Mouse (Mus musculus) stomach, embryonic 14.5 days (tissue): ENCODE data around the gene Parvg. TPM values are rescaled to one million over a fixed set of nuclear protein-coding genes. Genes with fewer than 3 reads are reported as not detected.

Source experiments
- ATAC-seq: fragments of 200-750 bp; cut with Nextera tagmentation; 2 replicates; pipeline ENCODE4 v1.8.0; 2017; ENCODE audit warnings: low read depth, moderate TSS enrichment; ENCODE audit not compliant: insufficient number of reproducible peaks, insufficient read depth, low FRiP score
- H3K27ac ChIP-seq: fragments of 300-500 bp; sonication (generic); 2 replicates; pipeline ENCODE4 v1.5.1; 2014; ENCODE audit warnings: mild to moderate bottlenecking, low read length, moderate library complexity, mixed read lengths
- H3K27me3 ChIP-seq: fragments of 300-500 bp; sonication (generic); 2 replicates; pipeline ENCODE4 v1.6.1; 2014; ENCODE audit warnings: low read length, control low read depth, mixed read lengths; ENCODE audit not compliant: control insufficient read depth, insufficient read depth
- H3K36me3 ChIP-seq: fragments of 300-500 bp; sonication (generic); 2 replicates; pipeline ENCODE4 v1.6.1; 2014; ENCODE audit warnings: mild to moderate bottlenecking, control low read depth, low read length, moderate library complexity, mixed read lengths; ENCODE audit not compliant: control insufficient read depth, insufficient read depth
- H3K4me1 ChIP-seq: fragments of 300-500 bp; sonication (generic); 2 replicates; pipeline ENCODE4 v1.6.1; 2014; ENCODE audit warnings: low read length, control low read depth, mixed read lengths; ENCODE audit not compliant: control insufficient read depth, insufficient read depth
- H3K4me2 ChIP-seq: fragments of 300-500 bp; sonication (generic); replicated peaks from 2 replicates; pipeline ENCODE4 v1.6.1; 2014; ENCODE audit warnings: low read depth, low read length, control low read depth
- H3K4me3 ChIP-seq: fragments of 300-500 bp; sonication (generic); 2 replicates; pipeline ENCODE4 v1.5.1; 2014; ENCODE audit warnings: low read depth, low read length, control low read depth
- H3K9ac ChIP-seq: fragments of 300-500 bp; sonication (generic); replicated peaks from 2 replicates; pipeline ENCODE4 v1.6.1; 2014; ENCODE audit warnings: low read depth, mild to moderate bottlenecking, control low read depth, low read length, moderate library complexity, mixed read lengths
- H3K9me3 ChIP-seq: fragments of 300-500 bp; sonication (generic); 2 replicates; pipeline ENCODE4 v1.6.1; 2016; ENCODE audit warnings: low read depth, low read length, control low read depth; ENCODE audit not compliant: control insufficient read depth
- WGBS: fragments of 180-500 bp; shearing (Covaris S2); extraction: QIAGEN DNeasy Blood & Tissue Kit; methylation state at CpG from one replicate; pipeline ENCODE4 v1.1.7; 2014; 5-methylcytosine and 5-hydroxymethylcytosine counted together
- polyA plus RNA-seq: library from polyadenylated mRNA; unstranded; fragments of >200 nt; fragmentation: Nextera tagmentation; extraction: Ambion mirVana; gene quantifications from 2 replicates; pipeline ENCODE4 v1.2.1, GENCODE M21; 2014

Gene Parvg
- polyA plus RNA-seq, 1 experiment from 2014 or later: 2.0 TPM

DNA sequence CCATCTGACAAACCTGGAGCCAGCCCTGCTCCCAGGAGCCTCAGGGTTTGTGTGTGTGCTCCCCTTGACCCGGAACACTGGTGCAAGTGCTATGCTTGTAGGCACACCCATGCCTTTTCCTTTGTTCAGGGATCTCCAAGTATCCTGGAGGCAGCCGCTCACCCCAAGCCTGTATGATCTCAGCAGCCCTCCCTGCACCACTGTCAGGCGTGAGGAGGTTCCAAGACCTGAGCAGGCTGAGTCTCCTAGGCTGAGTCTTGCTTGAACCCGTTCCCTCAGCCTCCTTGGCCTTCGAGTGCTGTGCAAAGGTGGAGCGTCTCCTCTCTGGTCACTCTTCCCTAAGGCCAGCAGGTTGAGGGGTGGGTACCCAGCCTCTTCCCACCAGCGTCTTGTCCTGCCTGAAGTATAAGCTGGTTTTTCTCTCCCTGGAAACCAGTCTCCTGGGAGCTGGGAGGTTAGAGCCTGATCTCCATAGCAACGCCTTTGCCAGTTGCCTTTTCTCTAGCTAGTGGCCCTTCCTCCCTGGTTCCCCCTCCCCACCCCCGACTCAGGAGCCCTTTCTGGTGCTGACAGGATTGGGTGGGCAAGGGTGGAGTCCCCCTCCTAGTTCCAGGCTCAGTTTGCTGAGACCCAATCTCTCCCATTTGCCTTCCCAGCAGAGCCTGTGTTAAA lies 24.0 kb upstream of the Parvg start:
- Histone ChIP-seq H3K4me2 (no peak overlapping the region), H3K27me3 (no peaks in the 10 kb centered on the region), H3K36me3 (no peaks in the 10 kb centered on the region), H3K9ac (no peak overlapping the region), H3K4me3 (no peak overlapping the region), H3K9me3 (no peaks in the 10 kb centered on the region), H3K4me1 (peaks cover 39% of the 10 kb centered on the region), H3K27ac (no peak overlapping the region)
- 38% methylated on average over 9 of the region's 9 CpGs for WGBS
- no peak for ATAC-seq

GRCm38 (mm10) chr15:84300591-84300990 lies 23.2 kb upstream of the Parvg start:
- Histone ChIP-seq H3K36me3 (no peaks in the 10 kb centered on the region), H3K4me1 (peaks cover 39% of the 10 kb centered on the region), H3K27me3 (no peaks in the 10 kb centered on the region), H3K27ac (peak overlapping the region; percentile 39; the same call in 1 of the 2 replicates), H3K9ac (no peak overlapping the region), H3K9me3 (no peaks in the 10 kb centered on the region), H3K4me3 (no peak overlapping the region), H3K4me2 (no peak overlapping the region)
- no peak for ATAC-seq
- WGBS: 61% methylated on average over 2 of the region's 2 CpGs

GRCm38 (mm10) chr15:84301026-84301425 lies 22.8 kb upstream of the Parvg start:
- peaks cover 39% of the 10 kb centered on the region for H3K4me1 ChIP-seq
- H3K9ac ChIP-seq: no peak overlapping the region
- no peak for ATAC-seq
- H3K27ac ChIP-seq: peak overlapping the region; percentile 39; the same call in 1 of the 2 replicates
- no peaks in the 10 kb centered on the region for H3K27me3 ChIP-seq
- 11% methylated on average over 7 of the region's 7 CpGs for WGBS
- H3K36me3 ChIP-seq: no peaks in the 10 kb centered on the region
- no peak overlapping the region for H3K4me3 ChIP-seq
- H3K4me2 ChIP-seq: no peak overlapping the region
- no peaks in the 10 kb centered on the region for H3K9me3 ChIP-seq

- Histone ChIP-seq H3K27me3 (no peaks in the 10 kb centered on the region), H3K4me2 (no peak overlapping the region), H3K4me1 (peaks cover 39% of the 10 kb centered on the region), H3K36me3 (no peaks in the 10 kb centered on the region), H3K4me3 (no peak overlapping the region), H3K9me3 (no peaks in the 10 kb centered on the region), H3K27ac (0 out of 2 replicates have a peak overlapping the region, but pooled peaks have one; percentile 15), H3K9ac (no peak overlapping the region)
- 48% methylated on average over 8 of the region's 8 CpGs for WGBS
- no peak for ATAC-seq
Measured at GRCm38 (mm10) chr15:84301641-84302420, 22.0 kb upstream of the Parvg start.

DNA sequence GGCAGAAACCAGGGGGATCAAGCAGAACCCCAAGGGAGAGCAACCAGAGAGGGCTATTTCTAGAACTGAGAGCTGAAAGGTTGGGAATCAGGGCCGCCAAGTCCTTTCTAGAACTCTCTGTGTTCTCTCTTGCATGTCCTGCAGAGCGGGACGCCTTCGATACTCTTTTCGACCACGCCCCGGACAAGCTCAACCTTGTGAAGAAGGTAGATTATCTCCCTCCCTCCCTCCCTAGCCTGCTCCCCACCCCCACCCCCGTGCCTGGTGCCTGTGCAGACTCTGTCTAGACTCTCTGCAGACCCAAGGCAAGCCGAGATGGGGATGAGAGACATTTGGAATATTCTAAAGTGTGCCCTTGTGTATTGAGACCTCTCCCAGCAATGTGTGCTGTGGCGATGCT lies 20.6 kb upstream of the Parvg start:
- H3K27me3 ChIP-seq: no peaks in the 10 kb centered on the region
- no peak overlapping the region for H3K4me2 ChIP-seq
- no peak overlapping the region for H3K9ac ChIP-seq
- H3K9me3 ChIP-seq: no peaks in the 10 kb centered on the region
- peaks cover 39% of the 10 kb centered on the region for H3K4me1 ChIP-seq
- H3K36me3 ChIP-seq: no peaks in the 10 kb centered on the region
- WGBS: 59% methylated on average over 10 of the region's 10 CpGs
- no peak for ATAC-seq
- no peak overlapping the region for H3K4me3 ChIP-seq
- no peak overlapping the region; the same call in 1 of the 2 replicates for H3K27ac ChIP-seq

DNA sequence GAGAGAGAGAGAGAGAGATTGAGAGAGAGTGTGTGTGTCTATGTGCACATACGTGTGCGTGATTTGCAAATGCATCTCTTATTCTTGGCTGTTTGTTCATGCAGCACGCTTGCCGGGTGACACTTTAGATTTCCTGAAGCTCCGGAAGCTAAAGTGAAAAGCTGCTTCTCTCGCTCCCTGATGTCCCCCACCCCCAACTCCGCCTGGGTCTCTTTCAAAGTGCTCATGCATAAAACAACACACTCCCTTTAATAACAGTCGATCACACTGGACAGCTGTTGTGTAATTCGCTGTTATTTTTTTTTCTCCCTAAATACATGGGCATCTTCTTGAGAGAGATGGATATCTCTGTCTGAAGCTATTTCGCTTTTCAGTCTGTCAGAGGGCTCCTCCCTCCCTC lies 18.5 kb upstream of the Parvg start:
- Histone ChIP-seq H3K27ac (no peak overlapping the region), H3K9ac (no peak overlapping the region), H3K9me3 (no peaks in the 10 kb centered on the region), H3K36me3 (no peaks in the 10 kb centered on the region), H3K27me3 (no peaks in the 10 kb centered on the region), H3K4me1 (peaks cover 21% of the 10 kb centered on the region), H3K4me2 (no peak overlapping the region), H3K4me3 (no peak overlapping the region)
- no peak for ATAC-seq
- WGBS: 61% methylated on average over 10 of the region's 10 CpGs

GRCm38 (mm10) chr15:84310271-84310670 lies 13.6 kb upstream of the Parvg start:
- no peak overlapping the region for H3K27ac ChIP-seq
- ATAC-seq: no peak
- WGBS: 47% methylated on average over 11 of the region's 11 CpGs
- H3K4me2 ChIP-seq: no peak overlapping the region
- H3K4me3 ChIP-seq: no peak overlapping the region
- no peaks in the 10 kb centered on the region for H3K36me3 ChIP-seq
- H3K4me1 ChIP-seq: peaks cover 23% of the 10 kb centered on the region
- H3K27me3 ChIP-seq: no peaks in the 10 kb centered on the region
- H3K9ac ChIP-seq: no peak overlapping the region
- H3K9me3 ChIP-seq: no peaks in the 10 kb centered on the region

GRCm38 (mm10) chr15:84311295-84312085 lies 12.3 kb upstream of the Parvg start:
- Histone ChIP-seq H3K9me3 (no peaks in the 10 kb centered on the region), H3K4me3 (no peak overlapping the region), H3K9ac (no peak overlapping the region), H3K36me3 (no peaks in the 10 kb centered on the region), H3K27ac (no peak overlapping the region), H3K4me1 (peaks cover 29% of the 10 kb centered on the region), H3K27me3 (no peaks in the 10 kb centered on the region), H3K4me2 (no peak overlapping the region)
- WGBS: 78% methylated on average over 9 of the region's 9 CpGs
- no peak for ATAC-seq
